Mouse (Mus musculus): ENCODE data around the gene Fgf10. TPM values are rescaled to one million over a fixed set of nuclear protein-coding genes. Genes with fewer than 3 reads are reported as not detected.
A peak's percentile ranks its signal among the peaks of the same experiment; 100 is the strongest.

Gene Fgf10
- total RNA-seq, 2 experiments from 2014 or later: 7.4 to 9.2 TPM

GRCm38 (mm10) chr13:118834021-118834420, 164.4 kb downstream of the Fgf10 start:
- DNase-seq (ENCODE audit: low spot score in 2 of 2): no peak

- peak in 1 of 2 experiments; percentile 14 for DNase-seq (ENCODE audit: low spot score in 2 of 2)
These were observed 165.5 kb downstream of the Fgf10 start for GRCm38 (mm10) chr13:118835078-118835477.

Measured in layer of hippocampus, postnatal 10 days (tissue).